Mouse (Mus musculus) testis, adult 2 months (tissue): ENCODE results near the gene Palm2.

ENCODE experiments used
- CTCF ChIP-seq: fragments of 200-500 bp; IDR thresholded peaks from 2 replicates; pipeline ENCODE4 v1.5.1; 2012; ENCODE audit warnings: low read depth, mild to moderate bottlenecking, inconsistent platforms, low read length, moderate library complexity; ENCODE audit not compliant: control insufficient read depth, insufficient read depth, insufficient replicate concordance
- POLR2A ChIP-seq: fragments of 200-500 bp; IDR thresholded peaks from 2 replicates; pipeline ENCODE4 v1.6.1; 2012; ENCODE audit warnings: low read depth, mild to moderate bottlenecking, inconsistent platforms, low read length, moderate library complexity; ENCODE audit not compliant: control insufficient read depth

GRCm38 (mm10) chr4:57733445-57733844, 299.4 kb downstream of the Palm2 start:
- no peak for TF ChIP-seq CTCF
- TF ChIP-seq POLR2A: no peak
